Mouse (Mus musculus) liver, embryonic 16.5 days (tissue): ENCODE results near the gene Gpr68. TPM values are rescaled to one million over a fixed set of nuclear protein-coding genes. Genes with fewer than 3 reads are reported as not detected.

Experiments used
- ATAC-seq: fragments of 200-750 bp; cut with Nextera tagmentation; 2 replicates; pipeline ENCODE4 v1.8.0; 2017; ENCODE audit warnings: low read depth, mild to moderate bottlenecking, moderate number of reproducible peaks, moderate library complexity
- H3K27ac ChIP-seq: fragments of 300-500 bp; sonication (generic); 2 replicates; pipeline ENCODE4 v1.5.1; 2014; ENCODE audit warnings: mild to moderate bottlenecking, low read length
- H3K27me3 ChIP-seq: fragments of 300-500 bp; sonication (generic); 2 replicates; pipeline ENCODE4 v1.6.1; 2014; ENCODE audit warnings: low read depth, low read length, mixed read lengths; ENCODE audit not compliant: control insufficient read depth, insufficient read depth
- H3K36me3 ChIP-seq: fragments of 300-500 bp; sonication (generic); 2 replicates; pipeline ENCODE4 v1.6.1; 2014; ENCODE audit warnings: mild to moderate bottlenecking; ENCODE audit not compliant: control insufficient read depth, insufficient read depth
- H3K4me1 ChIP-seq: fragments of 300-500 bp; sonication (generic); 2 replicates; pipeline ENCODE4 v1.6.1; 2014; ENCODE audit warnings: low read depth, low read length, mixed read lengths; ENCODE audit not compliant: control insufficient read depth
- H3K4me2 ChIP-seq: fragments of 300-500 bp; sonication (generic); 2 replicates; pipeline ENCODE4 v1.6.1; 2014; ENCODE audit warnings: low read depth, low read length, mixed read lengths
- H3K4me3 ChIP-seq: fragments of 300-500 bp; sonication (generic); 2 replicates; pipeline ENCODE4 v1.5.1; 2014; ENCODE audit warnings: low read depth, mild to moderate bottlenecking, low read length
- H3K9ac ChIP-seq: fragments of 300-500 bp; sonication (generic); 2 replicates; pipeline ENCODE4 v1.6.1; 2014; ENCODE audit warnings: low read depth, low read length
- H3K9me3 ChIP-seq: fragments of 300-500 bp; sonication (generic); replicated peaks from 2 replicates; pipeline ENCODE4 v1.6.1; 2016; ENCODE audit warnings: low read length; ENCODE audit not compliant: control insufficient read depth
- WGBS: fragments of 180-500 bp; shearing (Covaris S2); extraction: QIAGEN DNeasy Blood & Tissue Kit; methylation state at CpG from one replicate; pipeline ENCODE4 v1.1.7; 2014; ENCODE audit not compliant: insufficient replicate concordance; 5-methylcytosine and 5-hydroxymethylcytosine counted together
- polyA plus RNA-seq: library from polyadenylated mRNA; unstranded; fragments of >200 nt; fragmentation: Nextera tagmentation; extraction: Ambion mirVana; gene quantifications from 2 replicates; pipeline ENCODE4 v1.2.1, GENCODE M21; 2015

Gpr68 gene
- polyA plus RNA-seq = 0.04 and 0.08 TPM in 2 replicates

- H3K36me3 ChIP-seq = no peaks in the 10 kb centered on the region
- 6% methylated on average over 39 of the region's 39 CpGs for WGBS
- H3K4me1 ChIP-seq = no peaks in the 10 kb centered on the region
- ATAC-seq = no peak
- H3K4me2 ChIP-seq = peak within 1 kb of the TSS; percentile 33
- peak within 1 kb of the TSS; percentile 23; the same call in 1 of the 2 replicates for H3K4me3 ChIP-seq
- H3K9ac ChIP-seq = no peak within 1 kb of the TSS
- H3K9me3 ChIP-seq = no peaks in the 10 kb centered on the region
- peaks cover 22% of the 10 kb centered on the region for H3K27me3 ChIP-seq
- no peak within 1 kb of the TSS for H3K27ac ChIP-seq
These were observed at the start of gene Gpr68 for GRCm38 (mm10) chr12:100907598-100908297. Gene Gpr68 (minus strand): TSS chr12:100908198.

DNA sequence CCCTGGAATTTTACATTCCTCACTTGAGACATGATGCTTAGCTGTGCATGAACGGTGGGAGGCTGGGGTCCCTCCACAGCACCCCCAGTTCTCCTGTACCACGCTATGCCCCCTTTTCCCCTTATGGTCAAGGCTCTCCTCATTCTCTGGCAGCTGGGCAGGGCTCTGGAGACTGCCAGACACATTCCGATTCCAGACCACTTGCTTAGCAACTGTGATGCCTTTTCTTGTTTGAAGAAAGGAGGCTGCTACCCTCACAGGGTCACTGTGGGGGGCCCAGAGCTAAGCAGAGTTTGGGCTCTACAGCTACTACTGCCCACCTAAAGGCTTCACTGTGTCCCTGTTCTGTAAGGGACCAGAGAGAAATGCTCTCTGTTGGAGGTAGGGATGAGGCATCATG, 49.3 kb upstream of the Gpr68 start:
- H3K9ac ChIP-seq = peak overlapping the region; percentile 59
- H3K4me1 ChIP-seq = peaks cover 74% of the 10 kb centered on the region
- H3K27ac ChIP-seq = peak overlapping the region; percentile 98
- H3K36me3 ChIP-seq = 0 out of 2 replicates have a peak, but pooled peaks cover 5% of the 10 kb centered on the region
- H3K4me3 ChIP-seq = no peak overlapping the region
- 69% methylated on average over 3 of the region's 3 CpGs for WGBS
- H3K4me2 ChIP-seq = peak overlapping the region; percentile 59; the same call in 1 of the 2 replicates
- H3K27me3 ChIP-seq = no peaks in the 10 kb centered on the region
- ATAC-seq = no peak
- no peaks in the 10 kb centered on the region for H3K9me3 ChIP-seq

DNA sequence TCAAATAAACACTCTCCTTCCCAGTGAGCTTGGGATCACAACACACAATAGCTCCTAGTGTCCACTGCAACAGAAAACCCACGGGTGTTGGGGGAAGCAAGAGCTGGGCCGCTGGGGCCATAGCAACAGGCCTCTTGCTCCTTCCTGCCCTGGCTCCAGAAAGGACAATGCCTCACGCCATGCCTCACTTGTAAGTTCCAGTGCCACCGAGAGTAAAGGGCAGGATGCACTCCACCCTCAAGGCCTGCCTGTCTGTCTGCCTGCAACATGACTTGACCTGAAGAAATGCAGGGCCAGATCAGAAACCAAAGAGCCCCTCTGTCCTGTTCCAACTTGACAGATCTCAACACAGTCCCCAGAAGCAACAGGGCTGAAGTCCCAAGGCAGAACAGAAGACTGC, 48.8 kb upstream of the Gpr68 start:
- H3K27me3 ChIP-seq = no peaks in the 10 kb centered on the region
- H3K4me1 ChIP-seq = peaks cover 75% of the 10 kb centered on the region
- H3K4me3 ChIP-seq = no peak overlapping the region
- peak overlapping the region; percentile 59 for H3K4me2 ChIP-seq
- WGBS = 36% methylated on average over 4 of the region's 4 CpGs
- ATAC-seq = no peak
- H3K9me3 ChIP-seq = no peaks in the 10 kb centered on the region
- H3K36me3 ChIP-seq = 0 out of 2 replicates have a peak, but pooled peaks cover 5% of the 10 kb centered on the region
- H3K9ac ChIP-seq = peak overlapping the region; percentile 59
- peak overlapping the region; percentile 98 for H3K27ac ChIP-seq

DNA sequence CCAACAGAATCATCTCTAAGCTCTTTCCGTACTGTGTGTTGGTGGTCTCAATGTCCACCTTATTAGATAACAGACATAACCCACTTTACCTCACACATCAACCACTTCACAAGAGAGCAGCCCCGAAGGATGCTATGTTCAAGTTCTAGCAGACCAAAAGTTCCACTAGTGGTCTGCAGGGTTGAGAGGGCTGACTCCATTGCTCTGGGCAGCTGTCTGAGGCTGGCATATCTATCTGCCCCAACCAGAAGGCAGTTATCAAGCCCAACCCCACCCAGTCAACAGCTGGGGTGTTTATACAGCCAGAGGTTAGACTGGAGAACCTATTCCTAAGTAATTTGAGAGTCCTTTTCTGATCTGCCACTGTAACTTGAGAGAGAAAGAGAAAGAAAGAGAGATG, 48.0 kb upstream of the Gpr68 start:
- peak; percentile 79 for ATAC-seq
- H3K9me3 ChIP-seq = no peaks in the 10 kb centered on the region
- peak overlapping the region; percentile 98 for H3K27ac ChIP-seq
- H3K27me3 ChIP-seq = no peaks in the 10 kb centered on the region
- H3K4me3 ChIP-seq = peak overlapping the region; percentile 19
- 0 out of 2 replicates have a peak, but pooled peaks cover 6% of the 10 kb centered on the region for H3K36me3 ChIP-seq
- peak overlapping the region; percentile 61 for H3K9ac ChIP-seq
- H3K4me1 ChIP-seq = peaks cover 75% of the 10 kb centered on the region
- peak overlapping the region; percentile 59 for H3K4me2 ChIP-seq
- WGBS = 26% methylated on average over 2 of the region's 2 CpGs

DNA sequence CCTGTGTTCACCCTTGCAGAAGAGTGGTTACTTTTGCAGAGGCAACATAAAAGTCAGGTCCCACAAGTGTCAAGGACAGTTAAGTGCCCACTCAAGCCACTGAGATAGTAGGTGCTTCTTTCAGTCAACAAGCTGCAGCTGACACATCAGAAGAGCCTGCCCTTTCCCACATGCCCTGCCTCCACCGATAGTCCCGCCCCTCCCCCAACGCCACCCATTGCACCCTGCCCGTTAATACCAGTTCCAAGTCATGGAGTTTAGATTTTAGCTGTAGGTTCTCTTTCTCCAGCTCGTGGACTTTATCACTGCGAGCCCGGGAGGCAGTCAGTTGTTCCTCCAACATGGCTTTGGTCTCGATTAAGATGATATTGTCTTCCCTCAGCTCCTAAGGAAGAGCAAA, 45.9 kb upstream of the Gpr68 start:
- peak; percentile 20 for ATAC-seq
- Histone ChIP-seq H3K4me2 (peak overlapping the region; percentile 27), H3K4me3 (no peak overlapping the region), H3K9me3 (no peaks in the 10 kb centered on the region), H3K27ac (peak overlapping the region; percentile 98), H3K27me3 (no peaks in the 10 kb centered on the region), H3K36me3 (0 out of 2 replicates have a peak, but pooled peaks cover 9% of the 10 kb centered on the region), H3K4me1 (peaks cover 64% of the 10 kb centered on the region), H3K9ac (peak overlapping the region; percentile 61; the same call in 1 of the 2 replicates)
- WGBS = 42% methylated on average over 8 of the region's 8 CpGs

GRCm38 (mm10) chr12:100952193-100952931, 44.4 kb upstream of the Gpr68 start:
- peak overlapping the region; percentile 98 for H3K27ac ChIP-seq
- WGBS = 30% methylated on average over 9 of the region's 9 CpGs
- peaks cover 48% of the 10 kb centered on the region for H3K4me1 ChIP-seq
- H3K4me3 ChIP-seq = no peak overlapping the region
- peak; percentile 20; the same call in 1 of the 2 replicates for ATAC-seq
- no peaks in the 10 kb centered on the region for H3K9me3 ChIP-seq
- no peak overlapping the region for H3K4me2 ChIP-seq
- no peak overlapping the region for H3K9ac ChIP-seq
- no peaks in the 10 kb centered on the region for H3K27me3 ChIP-seq
- H3K36me3 ChIP-seq = peaks cover 9% of the 10 kb centered on the region; the same call in 1 of the 2 replicates

GRCm38 (mm10) chr12:100949146-100949545, 41.1 kb upstream of the Gpr68 start:
- no peaks in the 10 kb centered on the region for H3K27me3 ChIP-seq
- no peak overlapping the region for H3K4me2 ChIP-seq
- no peaks in the 10 kb centered on the region for H3K9me3 ChIP-seq
- H3K27ac ChIP-seq = no peak overlapping the region
- peaks cover 31% of the 10 kb centered on the region for H3K36me3 ChIP-seq
- ATAC-seq = no peak
- WGBS = 82% methylated on average over 5 of the region's 5 CpGs
- H3K4me1 ChIP-seq = peaks cover 20% of the 10 kb centered on the region
- H3K4me3 ChIP-seq = no peak overlapping the region
- no peak overlapping the region for H3K9ac ChIP-seq

- H3K9ac ChIP-seq = no peak overlapping the region
- no peak overlapping the region for H3K4me3 ChIP-seq
- no peaks in the 10 kb centered on the region for H3K9me3 ChIP-seq
- no peaks in the 10 kb centered on the region for H3K27me3 ChIP-seq
- peaks cover 9% of the 10 kb centered on the region for H3K4me1 ChIP-seq
- no peak overlapping the region for H3K4me2 ChIP-seq
- no peak overlapping the region for H3K27ac ChIP-seq
- no peak for ATAC-seq
- WGBS = 80% methylated on average over 6 of the region's 6 CpGs
- peaks cover 30% of the 10 kb centered on the region for H3K36me3 ChIP-seq
These were observed 40.0 kb upstream of the Gpr68 start for GRCm38 (mm10) chr12:100948021-100948420.

DNA sequence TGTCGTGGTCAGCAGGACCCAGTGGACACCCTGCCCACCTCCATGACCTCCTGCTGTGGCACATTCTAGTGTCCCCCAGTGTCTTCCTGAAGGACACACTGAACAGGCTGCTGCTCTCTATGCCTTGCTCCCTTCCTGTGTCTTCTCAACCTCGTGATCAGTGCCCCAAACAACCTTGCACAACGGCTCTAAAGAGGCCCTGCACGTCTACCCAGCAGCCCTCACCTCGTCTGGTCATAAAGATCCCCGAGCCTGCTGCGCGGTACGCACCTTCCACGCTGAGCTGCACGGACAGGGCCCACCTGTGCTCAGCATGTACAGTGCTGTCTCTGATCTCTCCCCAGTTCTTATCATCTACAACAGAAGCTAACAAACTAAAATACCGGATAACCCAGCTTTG, 38.0 kb upstream of the Gpr68 start:
- no peak for ATAC-seq
- Histone ChIP-seq H3K36me3 (peaks cover 30% of the 10 kb centered on the region), H3K9ac (no peak overlapping the region), H3K27ac (no peak overlapping the region), H3K9me3 (no peaks in the 10 kb centered on the region), H3K4me1 (no peaks in the 10 kb centered on the region), H3K27me3 (no peaks in the 10 kb centered on the region), H3K4me3 (no peak overlapping the region), H3K4me2 (no peak overlapping the region)
- 84% methylated on average over 12 of the region's 12 CpGs for WGBS
